In genomic region chr5:140445345-140445744, GRCm38 (mm10) we compare ENCODE assay signal across 36 mouse cellular contexts. TPM values are rescaled to one million over a fixed set of nuclear protein-coding genes. Genes with fewer than 3 reads are reported as not detected.
DNase-seq lines count a peak whose midpoint lies in the region; ATAC-seq and TF ChIP-seq lines count a peak whose summit lies in the region.
"Had no signal": no experiment of that assay in that cellular context is flagged by ENCODE, and none has a peak within 500 bp of the region (broad histone marks: within the 10 kb centered on the region; RNA-seq: fewer than 3 reads in every experiment).

Gene Gm4869 (plus strand): TSS chr5:140445645.

- peaks cover 30% of the 10 kb centered on the region for H3K4me1 ChIP-seq in heart, embryonic 13.5 days
- H3K4me1 ChIP-seq in liver, embryonic 11.5 days (replicated peaks; ENCODE audit: control insufficient read depth, insufficient read depth, low read length), result no peaks in the 10 kb centered on the region
- no peaks in the 10 kb centered on the region for H3K4me1 ChIP-seq in liver, postnatal 0 days (ENCODE audit: insufficient read depth)
- H3K4me1 ChIP-seq: hindbrain, embryonic 10.5 days; hindbrain, embryonic 15.5 days; limb, embryonic 12.5 days; midbrain, embryonic 12.5 days; neural tube, embryonic 13.5 days had no signal

- H3K36me3 ChIP-seq in heart, embryonic 13.5 days, result peaks cover 55% of the 10 kb centered on the region
- peaks cover 47% of the 10 kb centered on the region for H3K36me3 ChIP-seq in liver, embryonic 11.5 days (ENCODE audit: control insufficient read depth, insufficient read depth, low read length)
- H3K36me3 ChIP-seq in liver, postnatal 0 days (replicated peaks; ENCODE audit: insufficient read depth, low read length), result peaks cover 41% of the 10 kb centered on the region
- H3K36me3 ChIP-seq in myocyte (ENCODE audit: control insufficient read depth, insufficient read depth), result peaks cover 20% of the 10 kb centered on the region

- H3K27ac ChIP-seq in gastrocnemius, adult 2 months, result peak within 1 kb of the TSS; percentile 38
- H3K27ac ChIP-seq in heart, embryonic 13.5 days (replicated peaks), result peak within 1 kb of the TSS; percentile 63
- H3K27ac ChIP-seq in liver, embryonic 11.5 days (ENCODE audit: low read depth, low read length), result no peak within 1 kb of the TSS
- H3K27ac ChIP-seq in liver, postnatal 0 days (ENCODE audit: low read depth), result no peak within 1 kb of the TSS
- H3K27ac ChIP-seq: hindbrain, embryonic 10.5 days; hindbrain, embryonic 15.5 days; limb, embryonic 12.5 days; midbrain, embryonic 12.5 days; neural tube, embryonic 13.5 days had no signal

- H3K27me3 ChIP-seq in heart, embryonic 13.5 days (replicated peaks), result no peaks in the 10 kb centered on the region
- H3K27me3 ChIP-seq in liver, embryonic 11.5 days (replicated peaks; ENCODE audit: control insufficient read depth, insufficient read depth, low read length), result no peaks in the 10 kb centered on the region
- no peaks in the 10 kb centered on the region for H3K27me3 ChIP-seq in liver, postnatal 0 days (ENCODE audit: insufficient read depth, low read length)
- H3K27me3 ChIP-seq in myocyte (ENCODE audit: control insufficient read depth, insufficient read depth, insufficient read length), result no peaks in the 10 kb centered on the region
- H3K27me3 ChIP-seq: CH12.LX; hindbrain, embryonic 15.5 days; limb, embryonic 12.5 days; midbrain, embryonic 12.5 days; neural tube, embryonic 13.5 days had no signal

- WGBS in heart, embryonic 13.5 days, result 82% methylated on average over 5 of the region's 5 CpGs
- WGBS in liver, embryonic 11.5 days, result 82% methylated on average over 5 of the region's 5 CpGs
- 74% methylated on average over 5 of the region's 5 CpGs for WGBS in liver, postnatal 0 days (ENCODE audit: insufficient replicate concordance)

- H3K4me3 ChIP-seq in gastrocnemius, adult 2 months, result no peak within 1 kb of the TSS
- H3K4me3 ChIP-seq in heart, embryonic 13.5 days, result no peak within 1 kb of the TSS
- no peak within 1 kb of the TSS for H3K4me3 ChIP-seq in liver, embryonic 11.5 days (ENCODE audit: low read depth, low read length)
- H3K4me3 ChIP-seq in liver, postnatal 0 days (ENCODE audit: low read depth, low read length), result no peak within 1 kb of the TSS
- H3K4me3 ChIP-seq in myocyte, result no peak within 1 kb of the TSS
- H3K4me3 ChIP-seq: hindbrain, embryonic 10.5 days; hindbrain, embryonic 15.5 days; limb, embryonic 12.5 days; midbrain, embryonic 12.5 days; neural tube, embryonic 13.5 days had no signal

- no peak for TF ChIP-seq POLR2A in myocyte (IDR thresholded peaks at IDR 0.05; ENCODE audit: insufficient read length, low read depth)

- ATAC-seq in heart, embryonic 13.5 days (ENCODE audit: extremely low read depth, insufficient number of reproducible peaks, low FRiP score, low TSS enrichment), result no peak
- ATAC-seq in liver, embryonic 11.5 days (replicated peaks; ENCODE audit: low FRiP score), result 0 out of 2 replicates have a peak, but pooled peaks have one; percentile 8
- no peak for ATAC-seq in liver, postnatal 0 days
- ATAC-seq: forebrain, embryonic 14.5 days; inflammation-experienced regulatory T-cells, adult 6 months had no signal

- H3K79me2 ChIP-seq in myocyte (ENCODE audit: control insufficient read depth, insufficient read depth), result no peaks in the 10 kb centered on the region

- TF ChIP-seq CTCF in gastrocnemius, adult 2 months (IDR thresholded peaks at IDR 0.05), result no peak
- no peak for TF ChIP-seq CTCF in liver, postnatal 0 days (IDR thresholded peaks at IDR 0.05; ENCODE audit: low read depth)

- peak; percentile 40 for DNase-seq in gastrocnemius, adult 2 months
- DNase-seq in gastrocnemius, postnatal 10 days, result no peak
- DNase-seq in heart, postnatal 25 days (ENCODE audit: low spot score), result no peak
- no peak for DNase-seq in liver, embryonic 11.5 days (ENCODE audit: low spot score)
- no peak for DNase-seq in liver, postnatal 0 days
- DNase-seq in thymus, postnatal 10 days (ENCODE audit: low spot score in 2 of 2), result no peak
- DNase-seq: cerebellum, adult 11 months; cerebellum, adult 9-10 months; cerebellum, postnatal 36 days; gastrocnemius, postnatal 36 days; kidney, adult 11 months; kidney, postnatal 25 days; lung, adult 2 months; lung, postnatal 14 days; right cerebral cortex, postnatal 4 days; thymus, adult 2 months; thymus, postnatal 4 days had no signal

- no peak within 1 kb of the TSS for H3K4me2 ChIP-seq in heart, embryonic 13.5 days
- no peak within 1 kb of the TSS for H3K4me2 ChIP-seq in liver, embryonic 11.5 days
- H3K4me2 ChIP-seq in liver, postnatal 0 days (ENCODE audit: low read depth, low read length), result no peak within 1 kb of the TSS
- H3K4me2 ChIP-seq in myocyte (ENCODE audit: low read depth), result peak within 1 kb of the TSS; percentile 6
- H3K4me2 ChIP-seq: hindbrain, embryonic 15.5 days; limb, embryonic 12.5 days; midbrain, embryonic 12.5 days; neural tube, embryonic 13.5 days had no signal

- peak within 1 kb of the TSS; percentile 8; the same call in 1 of the 2 replicates for H3K9ac ChIP-seq in heart, embryonic 13.5 days
- H3K9ac ChIP-seq in liver, embryonic 11.5 days (ENCODE audit: low read depth, low read length), result no peak within 1 kb of the TSS
- no peak within 1 kb of the TSS for H3K9ac ChIP-seq in liver, postnatal 0 days (replicated peaks)
- H3K9ac ChIP-seq: hindbrain, embryonic 15.5 days; limb, embryonic 12.5 days; midbrain, embryonic 12.5 days; neural tube, embryonic 13.5 days had no signal

- no peaks in the 10 kb centered on the region for H3K9me3 ChIP-seq in heart, embryonic 13.5 days
- no peaks in the 10 kb centered on the region for H3K9me3 ChIP-seq in liver, embryonic 11.5 days (ENCODE audit: control insufficient read depth, low read length)
- H3K9me3 ChIP-seq in liver, postnatal 0 days (ENCODE audit: low read length), result no peaks in the 10 kb centered on the region
- H3K9me3 ChIP-seq: hindbrain, embryonic 10.5 days; hindbrain, embryonic 15.5 days; limb, embryonic 12.5 days; midbrain, embryonic 12.5 days; neural tube, embryonic 13.5 days had no signal

- no peak within 1 kb of the TSS for H3ac ChIP-seq in myocyte (ENCODE audit: control insufficient read depth, insufficient read length)

- no peak for TF ChIP-seq EP300 in liver, postnatal 0 days (IDR thresholded peaks at IDR 0.05; ENCODE audit: low read depth)

- intact Hi-C loops in gastrocnemius, adult 2 months (cut with DNase I), result no loop called here
- intact Hi-C loops in heart, postnatal 25 days (cut with DNase I), result no loop called here

TF ChIP-seq in myocyte, 11 proteins besides CTCF, POLR2A, EP300 and RAD21:
- no peak for TF ChIP-seq MAX (IDR thresholded peaks at IDR 0.05; ENCODE audit: low read depth)
- TF ChIP-seq CEBPB (IDR thresholded peaks at IDR 0.05; ENCODE audit: insufficient read depth, poor library complexity, severe bottlenecking), result no peak
- TF ChIP-seq POLR2AphosphoS2 (IDR thresholded peaks at IDR 0.05; ENCODE audit: insufficient read length, low read depth), result no peak
- no peak for TF ChIP-seq SRF (IDR thresholded peaks at IDR 0.05; ENCODE audit: control insufficient read depth, insufficient read length, low read depth)
- no peak for TF ChIP-seq MYOG (IDR thresholded peaks at IDR 0.05; ENCODE audit: control insufficient read depth in 1 of 3, insufficient read depth in 1 of 3, insufficient read length in 2 of 3, low read depth in 2 of 3)
- TF ChIP-seq USF1 (IDR thresholded peaks at IDR 0.05; ENCODE audit: low read depth), result no peak
- TF ChIP-seq REST (IDR thresholded peaks at IDR 0.05; ENCODE audit: insufficient read depth, insufficient read length), result no peak
- no peak for TF ChIP-seq MYOD1 (IDR thresholded peaks at IDR 0.05; ENCODE audit: control insufficient read depth in 1 of 3, insufficient read length in 2 of 3, low read depth in 2 of 3)
- TF ChIP-seq E2F4 (IDR thresholded peaks at IDR 0.05; ENCODE audit: insufficient read depth), result no peak
- TF ChIP-seq TCF12 (IDR thresholded peaks at IDR 0.05; ENCODE audit: insufficient read depth, poor library complexity, severe bottlenecking), result no peak
- no peak for TF ChIP-seq TCF3 (IDR thresholded peaks at IDR 0.05; ENCODE audit: insufficient read length, low read depth)

RNA-seq across cellular contexts. Expression of gene Gm4869, which starts in this region (rescaled TPM):
- not detected for total RNA-seq in gastrocnemius, adult 2 months (2021)
- not detected for total RNA-seq in gastrocnemius, postnatal 10 days (2021)
- 0.07 and 0.08 TPM in 2 replicates for polyA plus RNA-seq in heart, embryonic 13.5 days (2015; fragmentation: Nextera tagmentation; extraction: Ambion mirVana)
- not detected for total RNA-seq in heart, postnatal 25 days (2021)
- polyA plus RNA-seq in liver, embryonic 11.5 days (2014; fragmentation: Nextera tagmentation; extraction: Ambion mirVana), result not detected in 2 replicates
- not detected in 2 replicates for polyA plus RNA-seq in liver, postnatal 0 days (2015; fragmentation: Nextera tagmentation; extraction: Ambion mirVana)
- 0.07 TPM for polyA plus RNA-seq in myocyte (2012; fragmentation: generic; extraction: Trizol)
- total RNA-seq: adrenal gland, postnatal 14 days; CH12.LX; gastrocnemius, postnatal 36 days; layer of hippocampus, adult 18-20 months; layer of hippocampus, postnatal 10 days; left cerebral cortex, adult 18-20 months; left cerebral cortex, postnatal 25 days; liver, adult 2 months; megakaryocyte progenitor cell, adult 5-6 weeks; midbrain, postnatal 0 days had no signal
- polyA plus RNA-seq: forebrain, embryonic 14.5 days; hindbrain, embryonic 10.5 days; hindbrain, embryonic 15.5 days; inflammation-experienced regulatory T-cells, adult 6 months; kidney, embryonic 14.5 days; limb, embryonic 12.5 days; liver, adult 2 months; midbrain, embryonic 12.5 days; midbrain, postnatal 0 days; neural tube, embryonic 13.5 days had no signal

Comparison
In these comparisons a context has a peak if more than half of its experiments do, and no peak if none do; other contexts are left out.
1. Peak in DNase-seq and H3K27ac ChIP-seq in gastrocnemius, adult 2 months; RNA of the gene not detected or under 1 TPM.
2. Peak in ATAC-seq in liver, embryonic 11.5 days; RNA of the gene not detected or under 1 TPM.